Mouse (Mus musculus) cerebellum, postnatal 25 days (tissue): Measurements from ENCODE around the gene Itprid2.

Experiments
- DNase-seq, 2 experiments: peaks; one replicate each; pipeline ENCODE4 v3.0.0; 2021; ENCODE audit warnings: mixed read lengths in 2 of 2

The Itprid2 gene

GRCm38 (mm10) chr2:79715925-79716324 lies 80.8 kb downstream of the Itprid2 start:
- no peak for DNase-seq

- DNase-seq, result no peak
These were observed 82.7 kb downstream of the Itprid2 start for GRCm38 (mm10) chr2:79717846-79718245.

GRCm38 (mm10) chr2:79722415-79722814 lies 87.3 kb downstream of the Itprid2 start:
- DNase-seq, result no peak
